Mouse (Mus musculus) heart, adult 2 months (tissue): ENCODE results near the gene Fgd3.

Source experiments
- CTCF ChIP-seq: fragments of 200-600 bp; IDR thresholded peaks from 2 replicates; pipeline ENCODE4 v1.8.1; 2022; ENCODE audit warnings: antibody characterized with exemption, mild to moderate bottlenecking, moderate library complexity
- EP300 ChIP-seq: fragments of 200-500 bp; IDR thresholded peaks from 2 replicates; pipeline ENCODE4 v1.6.1; 2011; ENCODE audit warnings: low read depth, low read length, control low read depth; ENCODE audit not compliant: insufficient read depth
- POLR2A ChIP-seq: fragments of 200-500 bp; IDR thresholded peaks from 2 replicates; pipeline ENCODE4 v1.6.1; 2011; ENCODE audit warnings: mild to moderate bottlenecking, low read depth, low read length, control low read depth; ENCODE audit not compliant: insufficient read depth

- TF ChIP-seq CTCF (no peak), EP300 (no peak), POLR2A (no peak)
Observed at GRCm38 (mm10) chr13:49324871-49325270, 4.8 kb upstream of the Fgd3 start.
